Mouse (Mus musculus) ES-Bruce4 (cell line): ENCODE measurements around the gene Ctsa.

Source experiments
- CTCF ChIP-seq: IDR thresholded peaks from one replicate; pipeline ENCODE4 v1.8.1; 2011; ENCODE audit warnings: low read depth, low read length
- EP300 ChIP-seq: IDR thresholded peaks from 2 replicates; pipeline ENCODE4 v1.6.1; 2011; ENCODE audit warnings: low read depth, low read length; ENCODE audit not compliant: insufficient read depth
- POLR2A ChIP-seq: IDR thresholded peaks from one replicate; pipeline ENCODE4 v1.8.1; 2011; ENCODE audit warnings: low read length; ENCODE audit not compliant: insufficient read depth

DNA sequence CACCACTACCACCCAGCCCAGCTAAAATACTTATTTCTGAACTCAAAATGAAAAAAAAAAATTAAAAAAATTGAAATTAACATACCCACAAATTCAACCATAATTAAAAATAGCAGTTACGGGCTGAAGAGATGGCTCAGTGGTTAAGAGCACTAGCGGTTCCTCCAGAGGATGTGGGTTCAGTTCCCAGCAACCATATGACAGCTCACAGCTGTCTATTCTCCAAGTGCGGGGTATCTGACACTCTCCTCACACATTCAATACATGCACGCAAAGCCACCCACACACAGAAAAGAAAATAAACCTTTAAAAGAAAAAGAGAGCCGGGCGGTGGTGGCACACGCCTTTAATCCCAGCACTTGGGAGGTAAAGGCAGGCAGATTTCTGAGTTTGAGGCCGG is 17.4 kb downstream of the Ctsa start:
- TF ChIP-seq CTCF, result no peak
- no peak for TF ChIP-seq POLR2A
- TF ChIP-seq EP300, result no peak
